ENCODE assay signal across 8 mouse cellular contexts in genomic region chr8:87944225-87944934, GRCm38 (mm10). TPM values are rescaled to one million over a fixed set of nuclear protein-coding genes. Genes with fewer than 3 reads are reported as not detected.
A peak's percentile ranks its signal among the peaks of the same experiment; 100 is the strongest.
DNase-seq lines count a peak whose midpoint lies in the region; ATAC-seq and TF ChIP-seq lines count a peak whose summit lies in the region.

No protein-coding gene starts in this region.

- H3K36me3 ChIP-seq in lung, embryonic 14.5 days (ENCODE audit: insufficient read depth): no peaks in the 10 kb centered on the region
- H3K36me3 ChIP-seq in limb, embryonic 11.5 days (ENCODE audit: control insufficient read depth, insufficient read depth, low read length): no peaks in the 10 kb centered on the region
- no peaks in the 10 kb centered on the region for H3K36me3 ChIP-seq in stomach, embryonic 14.5 days (ENCODE audit: control insufficient read depth, insufficient read depth, low read length)

- no peak overlapping the region for H3K27ac ChIP-seq in lung, embryonic 14.5 days (ENCODE audit: low read depth)
- H3K27ac ChIP-seq in limb, embryonic 11.5 days (replicated peaks; ENCODE audit: low read depth, low read length): no peak overlapping the region
- H3K27ac ChIP-seq in stomach, embryonic 14.5 days (ENCODE audit: low read length): no peak overlapping the region

- peaks cover 22% of the 10 kb centered on the region for H3K4me1 ChIP-seq in lung, embryonic 14.5 days (ENCODE audit: insufficient read depth)
- peaks cover 55% of the 10 kb centered on the region for H3K4me1 ChIP-seq in limb, embryonic 11.5 days (ENCODE audit: control insufficient read depth, insufficient read depth, low read length)
- peaks cover 17% of the 10 kb centered on the region; the same call in 1 of the 2 replicates for H3K4me1 ChIP-seq in stomach, embryonic 14.5 days (ENCODE audit: control insufficient read depth, insufficient read depth, low read length)

- no peak overlapping the region; the same call in 1 of the 2 replicates for H3K9ac ChIP-seq in lung, embryonic 14.5 days
- 0 out of 2 replicates have a peak overlapping the region, but pooled peaks have one; percentile 65 for H3K9ac ChIP-seq in limb, embryonic 11.5 days (ENCODE audit: low read length)
- H3K9ac ChIP-seq in stomach, embryonic 14.5 days (replicated peaks; ENCODE audit: low read depth, low read length): no peak overlapping the region

- no peaks in the 10 kb centered on the region for H3K27me3 ChIP-seq in lung, embryonic 14.5 days (ENCODE audit: insufficient read depth, low read length)
- no peaks in the 10 kb centered on the region for H3K27me3 ChIP-seq in limb, embryonic 11.5 days (ENCODE audit: control insufficient read depth, insufficient read depth, low read length)
- no peaks in the 10 kb centered on the region for H3K27me3 ChIP-seq in stomach, embryonic 14.5 days (ENCODE audit: control insufficient read depth, insufficient read depth, low read length)

- 36% methylated on average over 5 of the region's 5 CpGs for WGBS in lung, embryonic 14.5 days
- WGBS in limb, embryonic 11.5 days: 9% methylated on average over 5 of the region's 5 CpGs
- WGBS in stomach, embryonic 14.5 days: 39% methylated on average over 5 of the region's 5 CpGs

- no peak for TF ChIP-seq CTCF in lung, embryonic 14.5 days (IDR thresholded peaks at IDR 0.05; ENCODE audit: low read depth)

- H3K9me3 ChIP-seq in lung, embryonic 14.5 days (ENCODE audit: low read depth, low read length): no peaks in the 10 kb centered on the region
- no peaks in the 10 kb centered on the region for H3K9me3 ChIP-seq in limb, embryonic 11.5 days (ENCODE audit: control insufficient read depth, low read length)
- no peaks in the 10 kb centered on the region for H3K9me3 ChIP-seq in stomach, embryonic 14.5 days (ENCODE audit: control insufficient read depth, low read depth, low read length)

- peak overlapping the region; percentile 86 for H3K4me2 ChIP-seq in lung, embryonic 14.5 days
- H3K4me2 ChIP-seq in limb, embryonic 11.5 days (ENCODE audit: low read depth, severe bottlenecking): peak overlapping the region; percentile 86
- H3K4me2 ChIP-seq in stomach, embryonic 14.5 days (replicated peaks; ENCODE audit: low read depth, low read length): peak overlapping the region; percentile 85

- DNase-seq in adrenal gland, postnatal 10 days: peak; percentile 50
- DNase-seq in adrenal gland, postnatal 4 days (ENCODE audit: low spot score in 2 of 2): no peak
- DNase-seq in lung, embryonic 14.5 days: no peak
- DNase-seq in lung, postnatal 25 days (ENCODE audit: low spot score): no peak
- no peak for DNase-seq in limb, embryonic 11.5 days (ENCODE audit: low spot score)
- no peak for DNase-seq in spleen, postnatal 36 days (ENCODE audit: low spot score in 2 of 2)

- no peak; the same call in 1 of the 2 replicates for ATAC-seq in lung, embryonic 14.5 days (ENCODE audit: insufficient read depth)
- no peak for ATAC-seq in limb, embryonic 11.5 days (ENCODE audit: insufficient number of reproducible peaks, low FRiP score, low TSS enrichment, low read depth)
- no peak for ATAC-seq in stomach, embryonic 14.5 days (ENCODE audit: insufficient number of reproducible peaks, insufficient read depth, low FRiP score, low read depth)
- no peak for ATAC-seq in monocyte, adult 5-6 weeks (replicated peaks; ENCODE audit: insufficient number of reproducible peaks, low FRiP score, low TSS enrichment, poor library complexity, severe bottlenecking)

- no peak overlapping the region for H3K4me3 ChIP-seq in lung, embryonic 14.5 days (ENCODE audit: low read depth, low read length)
- H3K4me3 ChIP-seq in limb, embryonic 11.5 days (ENCODE audit: low read depth, low read length): peak overlapping the region; percentile 33
- no peak overlapping the region for H3K4me3 ChIP-seq in stomach, embryonic 14.5 days (ENCODE audit: low read depth, low read length)

RNA-seq across cellular contexts. Expression of gene Zfp423, which starts 15.0 kb away (rescaled TPM):
- total RNA-seq in adrenal gland, postnatal 10 days (2021): 10 to 100 TPM; 19.6 to 35.2 TPM
- total RNA-seq in adrenal gland, postnatal 4 days (2021): 10 to 100 TPM; 39.4 to 41.8 TPM
- 16.3 and 18.1 TPM in 2 replicates for polyA plus RNA-seq in lung, embryonic 14.5 days (2014; fragmentation: Nextera tagmentation; extraction: Ambion mirVana)
- 39.2 and 41.1 TPM in 2 replicates for polyA plus RNA-seq in limb, embryonic 11.5 days (2014; fragmentation: Nextera tagmentation; extraction: Ambion mirVana)
- polyA plus RNA-seq in stomach, embryonic 14.5 days (2014; fragmentation: Nextera tagmentation; extraction: Ambion mirVana): 13.6 and 15.3 TPM in 2 replicates
- not detected in 3 replicates for total RNA-seq in monocyte, adult 5-6 weeks (2017)

Comparison
In these comparisons a context has a peak if more than half of its experiments do, and no peak if none do; other contexts are left out.
1. RNA of gene Zfp423, which starts 15.0 kb away (total RNA-seq): 39.4 to 41.8 TPM in adrenal gland, postnatal 4 days and 19.6 to 35.2 TPM in adrenal gland, postnatal 10 days; not detected in monocyte, adult 5-6 weeks; every median in the first group is over 10 times any median in the second.
2. Peak in every context shown above with its lines, with median percentiles within 50 percentile points of each other: H3K4me2 ChIP-seq.